Mouse (Mus musculus): ENCODE data around the gene Slc5a9.

DNA sequence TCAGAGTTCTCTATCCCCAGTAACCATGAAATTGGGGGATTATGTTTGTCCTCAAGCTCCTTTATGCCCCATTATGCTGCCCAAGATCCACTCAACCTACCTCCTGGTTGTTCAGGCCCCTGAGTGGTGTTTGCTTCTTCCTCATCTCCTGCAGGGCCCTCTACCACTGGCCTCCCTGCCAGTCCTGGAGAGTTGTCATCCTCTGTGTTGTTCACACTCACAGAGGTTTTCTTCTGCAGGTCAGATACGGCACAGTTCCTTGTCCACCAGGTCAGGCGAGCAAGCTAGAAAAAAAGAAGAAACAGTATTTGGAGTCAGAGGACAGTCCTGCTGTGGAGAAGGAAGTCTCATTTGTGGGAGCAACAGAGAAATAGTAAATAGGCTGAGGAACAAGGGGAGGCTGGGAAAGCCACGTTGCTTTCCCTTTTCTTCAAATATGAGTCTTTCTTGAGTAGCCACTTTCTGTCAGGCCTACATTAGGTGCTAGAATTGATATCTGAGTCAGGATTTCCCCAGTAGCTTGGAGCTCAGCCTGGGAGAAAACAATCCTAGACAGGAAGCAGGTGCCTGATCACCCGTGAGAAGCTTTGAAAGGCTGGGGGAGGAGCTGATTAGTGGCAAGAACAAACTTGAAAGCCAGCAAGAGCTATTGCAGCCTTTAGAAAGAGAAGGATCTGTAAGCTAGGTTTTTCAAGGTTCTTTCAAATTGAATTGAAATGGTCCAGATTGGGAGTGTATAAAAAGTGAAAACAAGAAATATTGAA, 22.4 kb downstream of the Slc5a9 start:
- no peak for TF ChIP-seq POLR2A (IDR thresholded peaks at IDR 0.05; ENCODE audit: insufficient read length, low read depth)
- TF ChIP-seq MYOG (IDR thresholded peaks at IDR 0.05; ENCODE audit: control insufficient read depth in 1 of 3, insufficient read depth in 1 of 3, insufficient read length in 2 of 3, low read depth in 2 of 3), result no peak
- TF ChIP-seq REST (IDR thresholded peaks at IDR 0.05; ENCODE audit: insufficient read depth, insufficient read length), result no peak
- TF ChIP-seq MAX (IDR thresholded peaks at IDR 0.05; ENCODE audit: low read depth), result no peak
- TF ChIP-seq TCF3 (IDR thresholded peaks at IDR 0.05; ENCODE audit: insufficient read length, low read depth), result no peak
- TF ChIP-seq USF1 (IDR thresholded peaks at IDR 0.05; ENCODE audit: low read depth), result no peak
- no peak for TF ChIP-seq MYOD1 (IDR thresholded peaks at IDR 0.05; ENCODE audit: control insufficient read depth in 1 of 3, insufficient read length in 2 of 3, low read depth in 2 of 3)

All from myocyte (in vitro differentiated cells).